Mouse (Mus musculus) kidney, postnatal 4 days (tissue): Measurements from ENCODE around the gene Olfr867.

ENCODE experiments used
- DNase-seq, 2 experiments: peaks; one replicate each; pipeline ENCODE4 v3.0.0; 2021; ENCODE audit warnings: mixed read lengths in 2 of 2

Gene Olfr867

DNA sequence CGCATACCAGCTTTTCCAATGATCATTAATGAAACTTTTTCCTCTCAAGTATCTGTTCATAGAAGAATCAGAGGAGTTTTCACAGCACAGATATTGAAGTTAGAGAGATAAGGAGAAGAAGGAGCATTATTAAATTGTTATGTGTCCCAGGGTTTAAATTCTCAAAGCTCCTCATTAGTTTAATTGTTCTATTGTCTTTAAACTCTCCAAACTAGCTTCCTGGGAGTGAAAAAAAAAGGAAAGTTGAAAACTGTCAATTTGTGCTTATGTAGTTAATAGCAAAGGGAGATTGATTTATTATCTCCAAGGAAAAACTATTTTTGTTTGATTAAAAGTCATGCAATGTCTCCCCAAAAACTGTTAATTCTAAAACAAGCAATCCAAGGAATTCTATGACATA lies at the start of gene Olfr867:
TSS of gene Olfr867 (minus strand) at position 101 of the 400 bp plus-strand sequence.
- DNase-seq = no peak

DNA sequence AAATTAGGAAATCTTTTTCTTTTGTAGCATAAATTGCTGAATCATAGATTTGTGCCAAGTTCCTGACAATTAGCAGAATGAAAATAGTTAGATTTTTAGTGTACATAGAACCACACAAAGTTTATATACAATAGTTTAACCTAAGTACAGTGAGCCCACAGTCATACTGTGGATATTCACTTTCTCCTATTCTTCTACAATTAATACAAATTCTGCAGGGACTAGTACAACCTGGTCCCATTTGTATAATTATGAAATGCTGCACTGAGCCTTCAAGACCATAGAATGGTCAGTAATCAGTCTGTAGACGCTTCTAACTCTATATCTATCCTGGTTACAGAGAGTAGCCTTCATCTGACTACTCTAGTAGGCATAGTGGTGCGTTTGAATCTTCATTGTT lies 41.0 kb upstream of the Olfr867 start, which contains the start of gene Olfr868:
TSS of gene Olfr868 (plus strand) at position 301 of the 400 bp plus-strand sequence.
- DNase-seq = no peak

DNA sequence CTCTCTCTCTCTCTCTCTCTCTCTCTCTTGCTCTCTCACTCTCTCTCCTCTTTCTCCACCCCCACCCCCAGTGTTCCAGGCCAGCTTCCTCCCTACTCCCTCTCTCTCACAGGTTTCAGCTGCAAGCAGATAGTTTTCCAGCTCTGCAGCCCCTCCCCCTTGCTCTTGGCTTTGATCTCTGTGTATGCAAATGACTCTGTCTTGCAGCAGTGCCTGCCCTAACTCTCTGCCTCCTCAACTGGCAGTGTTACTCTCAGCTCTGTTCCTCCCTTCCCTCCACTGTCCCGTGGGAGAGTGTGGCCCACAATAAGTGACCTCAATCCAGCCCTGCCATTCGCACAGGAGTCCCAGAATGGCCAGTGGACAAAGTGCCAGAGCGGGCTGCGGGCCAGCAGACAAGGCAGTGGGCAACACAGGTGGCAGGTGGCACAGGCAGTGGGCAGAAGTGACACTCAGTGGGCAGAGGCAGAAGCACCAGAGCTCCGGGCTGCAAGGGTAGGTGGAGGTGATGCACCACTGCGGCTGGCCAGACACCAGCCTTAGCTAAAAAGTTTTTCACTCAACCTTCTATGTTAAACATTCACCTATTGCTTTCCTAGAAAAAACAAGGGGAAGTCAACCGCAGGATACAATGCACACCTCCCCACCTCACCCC lies 16.3 kb upstream of the Olfr867 start:
- DNase-seq = peak; percentile 26 to 60

DNA sequence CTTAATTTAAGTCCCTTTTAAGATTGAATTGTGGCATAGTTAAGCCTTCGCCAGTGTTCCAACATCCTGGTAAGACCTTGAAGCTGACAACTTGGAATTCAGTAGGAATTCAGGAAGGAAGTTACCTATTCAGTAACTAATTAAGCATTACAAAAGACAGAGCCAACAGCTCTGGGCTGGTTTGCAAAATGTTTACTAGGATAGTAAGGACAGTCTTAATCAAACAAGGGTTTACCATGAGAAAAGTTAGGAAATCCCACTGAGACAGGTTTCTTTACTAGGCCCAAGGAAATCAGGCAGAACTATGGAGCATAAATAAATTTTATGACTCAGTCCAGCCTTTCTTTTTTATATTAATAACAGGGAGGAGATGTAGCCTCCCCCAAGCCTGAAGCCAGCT lies 13.9 kb upstream of the Olfr867 start:
- no peak for DNase-seq

DNA sequence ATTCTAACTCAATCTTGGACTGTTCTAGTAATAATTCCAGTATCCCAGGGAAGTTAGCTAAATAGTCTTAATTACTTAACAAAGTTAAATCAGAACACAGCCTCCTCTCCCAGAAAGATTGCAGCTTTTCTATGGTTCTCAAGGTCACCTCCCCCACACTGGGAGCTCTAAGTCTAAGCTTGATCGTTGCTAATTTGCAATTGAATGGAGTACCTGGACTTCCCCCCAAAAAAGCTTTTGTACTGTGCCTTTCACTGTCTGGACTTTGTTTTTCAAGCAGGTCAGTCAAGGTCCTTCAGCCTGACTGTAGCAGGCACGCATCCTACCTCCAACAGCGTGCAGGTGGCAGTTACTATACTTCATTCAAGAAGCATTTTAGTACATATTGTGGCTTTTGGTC lies 12.9 kb upstream of the Olfr867 start:
- no peak for DNase-seq

DNA sequence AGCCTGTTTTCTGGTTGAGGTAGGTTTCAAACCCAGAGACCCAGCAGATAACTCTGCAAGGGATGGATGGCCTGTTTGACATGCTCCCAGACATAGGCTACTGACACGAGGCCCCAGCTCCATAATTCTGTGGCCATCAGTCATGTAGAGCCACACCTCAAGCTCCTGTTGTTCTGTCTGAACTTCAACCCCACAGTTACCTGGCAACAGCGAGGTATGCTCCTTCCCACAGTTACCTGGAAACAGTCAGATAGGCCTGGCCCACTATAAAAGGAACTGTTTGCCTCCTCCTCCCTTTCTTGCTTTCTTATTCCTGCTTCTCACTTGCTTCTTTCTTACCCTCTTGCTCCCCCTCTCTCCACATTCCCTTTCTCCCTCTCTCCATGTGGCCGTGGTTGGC lies 9.4 kb downstream of the Olfr867 start:
- no peak for DNase-seq

DNA sequence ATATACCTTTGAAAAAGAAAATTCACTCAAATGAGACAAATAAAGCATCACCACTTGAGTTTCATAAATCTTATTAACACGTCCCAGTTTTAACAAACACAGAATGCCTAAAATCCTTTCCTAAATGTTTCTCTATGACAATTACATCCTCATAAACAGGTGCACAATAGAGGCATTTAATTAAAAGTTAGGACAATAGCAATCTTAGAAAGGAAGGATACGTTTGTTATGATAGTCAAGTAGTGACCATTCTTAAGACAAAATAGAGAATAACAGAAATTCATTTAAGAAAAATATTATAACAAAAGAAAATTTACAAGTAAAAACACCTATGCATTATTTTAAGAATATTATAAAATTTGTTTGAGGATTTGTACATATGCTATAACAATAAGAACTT lies 29.4 kb downstream of the Olfr867 start, which contains the start of gene Olfr866:
TSS of gene Olfr866 (minus strand) at position 101 of the 400 bp plus-strand sequence.
- no peak for DNase-seq
